Mouse (Mus musculus) left cerebral cortex, postnatal 36 days (tissue): ENCODE measurements around the gene Camta1. TPM values are rescaled to one million over a fixed set of nuclear protein-coding genes. Genes with fewer than 3 reads are reported as not detected.
A peak's percentile ranks its signal among the peaks of the same experiment; 100 is the strongest.

Source experiments
- DNase-seq, 2 experiments: peaks; one replicate each; pipeline ENCODE4 v3.0.0; 2021 to 2022; ENCODE audit warnings: low spot score in 2 of 2, mixed read lengths in 1 of 2
- intact Hi-C: fragments of 180-260 bp; cut with DNase I; formaldehyde crosslinking; loops from one replicate; pipeline ENCODE4 v1.15.1; 2025
- total RNA-seq, 2 experiments: library from RNA; stranded (reverse); gene quantifications; 2 replicates each; pipeline ENCODE4 v1.2.3; 2021

Camta1 gene
- total RNA-seq: 100 to 1,000 TPM; 207 to 216 TPM

- peak; percentile 99 to 100 for DNase-seq
- intact Hi-C loops: loop anchor here (10.0 kb wide), 1 partner anchor 817 kb away; the partner anchor contains the start of gene Per3
Measured at GRCm38 (mm10) chr4:151861806-151862739, at the start of gene Camta1. Gene Camta1 (minus strand): TSS chr4:151861876.

- intact Hi-C loops: no loop called here
- DNase-seq: no peak
Measured at GRCm38 (mm10) chr4:151908809-151909208, 47.1 kb upstream of the Camta1 start.

GRCm38 (mm10) chr4:151907577-151908343 lies 46.1 kb upstream of the Camta1 start:
- no peak for DNase-seq
- intact Hi-C loops: no loop called here

GRCm38 (mm10) chr4:151905621-151906020 lies 43.9 kb upstream of the Camta1 start:
- DNase-seq: no peak
- intact Hi-C loops: no loop called here

- DNase-seq: no peak
- intact Hi-C loops: no loop called here
Measured at GRCm38 (mm10) chr4:151904098-151904497, 42.4 kb upstream of the Camta1 start.

- peak in 1 of 2 experiments; percentile 14 for DNase-seq
- intact Hi-C loops: no loop called here
Measured at GRCm38 (mm10) chr4:151902689-151903241, 41.1 kb upstream of the Camta1 start.

- no peak for DNase-seq
- intact Hi-C loops: no loop called here
Measured at GRCm38 (mm10) chr4:151902046-151902688, 40.5 kb upstream of the Camta1 start.

- no peak for DNase-seq
- intact Hi-C loops: no loop called here
Measured at GRCm38 (mm10) chr4:151901422-151901821, 39.7 kb upstream of the Camta1 start.

- intact Hi-C loops: no loop called here
- no peak for DNase-seq
Measured at GRCm38 (mm10) chr4:151900735-151901134, 39.1 kb upstream of the Camta1 start.

- intact Hi-C loops: no loop called here
- no peak for DNase-seq
Measured at GRCm38 (mm10) chr4:151899707-151900384, 38.2 kb upstream of the Camta1 start.

GRCm38 (mm10) chr4:151898600-151899245 lies 37.0 kb upstream of the Camta1 start:
- intact Hi-C loops: no loop called here
- no peak for DNase-seq

GRCm38 (mm10) chr4:151897069-151897617 lies 35.5 kb upstream of the Camta1 start:
- intact Hi-C loops: no loop called here

GRCm38 (mm10) chr4:151895624-151896023 lies 33.9 kb upstream of the Camta1 start:
- DNase-seq: no peak
- intact Hi-C loops: no loop called here

More at GRCm38 (mm10) chr4:151897069-151897617, 35.5 kb upstream of the Camta1 start:
- DNase-seq: no peak

GRCm38 (mm10) chr4:151894926-151895325 lies 33.2 kb upstream of the Camta1 start:
- intact Hi-C loops: no loop called here
- no peak for DNase-seq

GRCm38 (mm10) chr4:151893241-151893640 lies 31.6 kb upstream of the Camta1 start:
- intact Hi-C loops: no loop called here
- DNase-seq: no peak

GRCm38 (mm10) chr4:151881590-151881989 lies 19.9 kb upstream of the Camta1 start:
- no peak for DNase-seq
- intact Hi-C loops: no loop called here

- DNase-seq: no peak
- intact Hi-C loops: no loop called here
Measured at GRCm38 (mm10) chr4:151880044-151880690, 18.5 kb upstream of the Camta1 start.

- DNase-seq: no peak
- intact Hi-C loops: loop anchor here (5.0 kb wide), 1 partner anchor 41 kb away; no protein-coding TSS in a partner anchor
Measured at GRCm38 (mm10) chr4:151876400-151876799, 14.7 kb upstream of the Camta1 start.
